Mouse (Mus musculus): Measurements from ENCODE around the gene Olfr64. TPM values are rescaled to one million over a fixed set of nuclear protein-coding genes. Genes with fewer than 3 reads are reported as not detected.

Olfr64 gene
- polyA plus RNA-seq, 1 experiment: not detected

- Histone ChIP-seq H3K27me3 (ENCODE audit: control insufficient read depth, insufficient read depth, insufficient read length) (no peaks in the 10 kb centered on the region), H3ac (ENCODE audit: control insufficient read depth, insufficient read length, low read depth) (no peak overlapping the region), H3K79me2 (ENCODE audit: control insufficient read depth, insufficient read depth) (no peaks in the 10 kb centered on the region), H3K36me3 (ENCODE audit: control insufficient read depth, insufficient read depth) (no peaks in the 10 kb centered on the region), H3K79me3 (ENCODE audit: low read depth) (no peaks in the 10 kb centered on the region), H3K4me3 (ENCODE audit: insufficient read depth, poor library complexity, severe bottlenecking) (no peak overlapping the region)
- no peak for TF ChIP-seq MYOG (IDR thresholded peaks at IDR 0.05; ENCODE audit: control insufficient read depth, extremely low read depth, insufficient read length)
- TF ChIP-seq CEBPB (IDR thresholded peaks at IDR 0.05; ENCODE audit: low read depth): no peak
- TF ChIP-seq CTCF (IDR thresholded peaks at IDR 0.05; ENCODE audit: control insufficient read depth, insufficient read depth, insufficient read length): no peak
- peak; percentile 83 for TF ChIP-seq MYOD1 (IDR thresholded peaks at IDR 0.05; ENCODE audit: control insufficient read depth, insufficient read length, low read depth)
- no peak for TF ChIP-seq FOSL1 (IDR thresholded peaks at IDR 0.05; ENCODE audit: insufficient read depth, low read length, poor library complexity, severe bottlenecking)
- no peak for TF ChIP-seq MAX (IDR thresholded peaks at IDR 0.05)
These were observed 15.8 kb upstream of the Olfr64 start for GRCm38 (mm10) chr7:103910047-103910446.

- no peaks in the 10 kb centered on the region for H3K79me2 ChIP-seq (ENCODE audit: control insufficient read depth, insufficient read depth)
- no peaks in the 10 kb centered on the region for H3K36me3 ChIP-seq (ENCODE audit: control insufficient read depth, insufficient read depth)
- no peaks in the 10 kb centered on the region for H3K79me3 ChIP-seq (ENCODE audit: low read depth)
- TF ChIP-seq USF1 (IDR thresholded peaks at IDR 0.05; ENCODE audit: low read depth): no peak
- no peaks in the 10 kb centered on the region for H3K27me3 ChIP-seq (ENCODE audit: control insufficient read depth, insufficient read depth, insufficient read length)
- no peak within 1 kb of the TSS for H3K4me3 ChIP-seq (ENCODE audit: insufficient read depth, poor library complexity, severe bottlenecking)
- H3ac ChIP-seq (ENCODE audit: control insufficient read depth, insufficient read length, low read depth): no peak within 1 kb of the TSS
These were observed 8.9 kb upstream of the Olfr64 start, which contains the start of gene Olfr65 for GRCm38 (mm10) chr7:103903187-103903586. Gene Olfr65 (plus strand): TSS chr7:103903487.

GRCm38 (mm10) chr7:103886152-103886551 is 8.1 kb downstream of the Olfr64 start, which contains the start of gene Olfr66:
Gene Olfr66 (minus strand): TSS chr7:103886252.
- no peak for TF ChIP-seq CEBPB (IDR thresholded peaks at IDR 0.05; ENCODE audit: low read depth)
- no peak for TF ChIP-seq CTCF (IDR thresholded peaks at IDR 0.05; ENCODE audit: control insufficient read depth, insufficient read depth, insufficient read length)
- TF ChIP-seq USF1 (IDR thresholded peaks at IDR 0.05; ENCODE audit: low read depth): no peak
- no peak for TF ChIP-seq MYOG (IDR thresholded peaks at IDR 0.05; ENCODE audit: control insufficient read depth, extremely low read depth, insufficient read length)
- TF ChIP-seq FOSL1 (IDR thresholded peaks at IDR 0.05; ENCODE audit: insufficient read depth, low read length, poor library complexity, severe bottlenecking): no peak
- TF ChIP-seq MYOD1 (IDR thresholded peaks at IDR 0.05; ENCODE audit: control insufficient read depth, insufficient read length, low read depth): no peak
- TF ChIP-seq MAX (IDR thresholded peaks at IDR 0.05): no peak
- Histone ChIP-seq H3K36me3 (ENCODE audit: control insufficient read depth, insufficient read depth) (no peaks in the 10 kb centered on the region), H3K79me2 (ENCODE audit: control insufficient read depth, insufficient read depth) (no peaks in the 10 kb centered on the region), H3ac (ENCODE audit: control insufficient read depth, insufficient read length, low read depth) (no peak within 1 kb of the TSS), H3K79me3 (ENCODE audit: low read depth) (no peaks in the 10 kb centered on the region), H3K4me3 (ENCODE audit: insufficient read depth, poor library complexity, severe bottlenecking) (no peak within 1 kb of the TSS), H3K27me3 (ENCODE audit: control insufficient read depth, insufficient read depth, insufficient read length) (no peaks in the 10 kb centered on the region)

- no peak overlapping the region for H3K4me3 ChIP-seq (ENCODE audit: insufficient read depth, poor library complexity, severe bottlenecking)
- H3K79me3 ChIP-seq (ENCODE audit: low read depth): no peaks in the 10 kb centered on the region
- no peaks in the 10 kb centered on the region for H3K79me2 ChIP-seq (ENCODE audit: control insufficient read depth, insufficient read depth)
- H3K36me3 ChIP-seq (ENCODE audit: control insufficient read depth, insufficient read depth): no peaks in the 10 kb centered on the region
- H3ac ChIP-seq (ENCODE audit: control insufficient read depth, insufficient read length, low read depth): no peak overlapping the region
- no peak for TF ChIP-seq CTCF (IDR thresholded peaks at IDR 0.05; ENCODE audit: control insufficient read depth, insufficient read depth, insufficient read length)
- TF ChIP-seq FOSL1 (IDR thresholded peaks at IDR 0.05; ENCODE audit: insufficient read depth, low read length, poor library complexity, severe bottlenecking): no peak
- no peak for TF ChIP-seq MAX (IDR thresholded peaks at IDR 0.05)
- TF ChIP-seq CEBPB (IDR thresholded peaks at IDR 0.05; ENCODE audit: low read depth): no peak
- TF ChIP-seq USF1 (IDR thresholded peaks at IDR 0.05; ENCODE audit: low read depth): no peak
- no peak for TF ChIP-seq MYOD1 (IDR thresholded peaks at IDR 0.05; ENCODE audit: control insufficient read depth, insufficient read length, low read depth)
- TF ChIP-seq MYOG (IDR thresholded peaks at IDR 0.05; ENCODE audit: control insufficient read depth, extremely low read depth, insufficient read length): no peak
- no peaks in the 10 kb centered on the region for H3K27me3 ChIP-seq (ENCODE audit: control insufficient read depth, insufficient read depth, insufficient read length)
These were observed 17.2 kb downstream of the Olfr64 start for GRCm38 (mm10) chr7:103877093-103877492.

- Histone ChIP-seq H3K4me3 (ENCODE audit: insufficient read depth, poor library complexity, severe bottlenecking) (no peak overlapping the region), H3K27me3 (ENCODE audit: control insufficient read depth, insufficient read depth, insufficient read length) (no peaks in the 10 kb centered on the region), H3K36me3 (ENCODE audit: control insufficient read depth, insufficient read depth) (no peaks in the 10 kb centered on the region), H3K79me3 (ENCODE audit: low read depth) (no peaks in the 10 kb centered on the region), H3ac (ENCODE audit: control insufficient read depth, insufficient read length, low read depth) (no peak overlapping the region), H3K79me2 (ENCODE audit: control insufficient read depth, insufficient read depth) (no peaks in the 10 kb centered on the region)
- no peak for TF ChIP-seq MYOD1 (IDR thresholded peaks at IDR 0.05; ENCODE audit: control insufficient read depth, insufficient read length, low read depth)
- TF ChIP-seq USF1 (IDR thresholded peaks at IDR 0.05; ENCODE audit: low read depth): no peak
- TF ChIP-seq FOSL1 (IDR thresholded peaks at IDR 0.05; ENCODE audit: insufficient read depth, low read length, poor library complexity, severe bottlenecking): no peak
- no peak for TF ChIP-seq MYOG (IDR thresholded peaks at IDR 0.05; ENCODE audit: control insufficient read depth, extremely low read depth, insufficient read length)
- no peak for TF ChIP-seq CTCF (IDR thresholded peaks at IDR 0.05; ENCODE audit: control insufficient read depth, insufficient read depth, insufficient read length)
- no peak for TF ChIP-seq MAX (IDR thresholded peaks at IDR 0.05)
- TF ChIP-seq CEBPB (IDR thresholded peaks at IDR 0.05; ENCODE audit: low read depth): no peak
These were observed 19.8 kb downstream of the Olfr64 start for GRCm38 (mm10) chr7:103874451-103874850.

GRCm38 (mm10) chr7:103873064-103873463 is 21.2 kb downstream of the Olfr64 start:
- no peaks in the 10 kb centered on the region for H3K27me3 ChIP-seq (ENCODE audit: control insufficient read depth, insufficient read depth, insufficient read length)
- TF ChIP-seq FOSL1 (IDR thresholded peaks at IDR 0.05; ENCODE audit: insufficient read depth, low read length, poor library complexity, severe bottlenecking): no peak
- TF ChIP-seq USF1 (IDR thresholded peaks at IDR 0.05; ENCODE audit: low read depth): no peak
- TF ChIP-seq CEBPB (IDR thresholded peaks at IDR 0.05; ENCODE audit: low read depth): no peak
- TF ChIP-seq MYOD1 (IDR thresholded peaks at IDR 0.05; ENCODE audit: control insufficient read depth, insufficient read length, low read depth): no peak
- no peak for TF ChIP-seq MAX (IDR thresholded peaks at IDR 0.05)
- no peak for TF ChIP-seq CTCF (IDR thresholded peaks at IDR 0.05; ENCODE audit: control insufficient read depth, insufficient read depth, insufficient read length)
- no peak for TF ChIP-seq MYOG (IDR thresholded peaks at IDR 0.05; ENCODE audit: control insufficient read depth, extremely low read depth, insufficient read length)

More at GRCm38 (mm10) chr7:103873064-103873463, 21.2 kb downstream of the Olfr64 start:
- Histone ChIP-seq H3K79me3 (ENCODE audit: low read depth) (no peaks in the 10 kb centered on the region), H3K79me2 (ENCODE audit: control insufficient read depth, insufficient read depth) (no peaks in the 10 kb centered on the region), H3ac (ENCODE audit: control insufficient read depth, insufficient read length, low read depth) (no peak overlapping the region), H3K4me3 (ENCODE audit: insufficient read depth, poor library complexity, severe bottlenecking) (no peak overlapping the region), H3K36me3 (ENCODE audit: control insufficient read depth, insufficient read depth) (no peaks in the 10 kb centered on the region)

All from C2C12 (cell line).